Mouse (Mus musculus) intestine, embryonic 14.5 days (tissue): ENCODE measurements around the gene Tdg. TPM values are rescaled to one million over a fixed set of nuclear protein-coding genes. Genes with fewer than 3 reads are reported as not detected.

ENCODE experiments used
- ATAC-seq: fragments of 200-750 bp; cut with Nextera tagmentation; replicated peaks from 2 replicates; pipeline ENCODE4 v1.8.0; 2017; ENCODE audit warnings: low read depth, moderate number of reproducible peaks, moderate TSS enrichment, moderate library complexity; ENCODE audit not compliant: low FRiP score, low TSS enrichment
- DNase-seq: peaks from one replicate; pipeline ENCODE4 v3.0.0-alpha.2; 2018; ENCODE audit warnings: low spot score
- H3K27ac ChIP-seq: fragments of 300-500 bp; sonication (generic); 2 replicates; pipeline ENCODE4 v1.5.1; 2014; ENCODE audit warnings: low read depth, mild to moderate bottlenecking, control low read depth
- H3K27me3 ChIP-seq: fragments of 300-500 bp; sonication (generic); replicated peaks from 2 replicates; pipeline ENCODE4 v1.6.1; 2014; ENCODE audit warnings: low read length, control low read depth; ENCODE audit not compliant: control insufficient read depth, insufficient read depth
- H3K36me3 ChIP-seq: fragments of 300-500 bp; sonication (generic); 2 replicates; pipeline ENCODE4 v1.6.1; 2014; ENCODE audit warnings: low read length, control low read depth; ENCODE audit not compliant: control insufficient read depth, insufficient read depth
- H3K4me1 ChIP-seq: fragments of 300-500 bp; sonication (generic); replicated peaks from 2 replicates; pipeline ENCODE4 v1.6.1; 2014; ENCODE audit warnings: low read length, control low read depth, mixed read lengths; ENCODE audit not compliant: control insufficient read depth, insufficient read depth
- H3K4me2 ChIP-seq: fragments of 300-500 bp; sonication (generic); 2 replicates; pipeline ENCODE4 v1.6.1; 2014; ENCODE audit warnings: low read length
- H3K4me3 ChIP-seq: fragments of 300-500 bp; sonication (generic); 2 replicates; pipeline ENCODE4 v1.5.1; 2014; ENCODE audit warnings: low read depth, low read length, control low read depth, mixed read lengths
- H3K9ac ChIP-seq: fragments of 300-500 bp; sonication (generic); 2 replicates; pipeline ENCODE4 v1.6.1; 2014; ENCODE audit warnings: mild to moderate bottlenecking, low read length
- H3K9me3 ChIP-seq: fragments of 300-500 bp; sonication (generic); 2 replicates; pipeline ENCODE4 v1.6.1; 2016; ENCODE audit warnings: low read length, control low read depth; ENCODE audit not compliant: control insufficient read depth
- WGBS: fragments of 180-500 bp; shearing (Covaris S2); extraction: QIAGEN DNeasy Blood & Tissue Kit; methylation state at CpG from one replicate; pipeline ENCODE4 v1.1.7; 2014; 5-methylcytosine and 5-hydroxymethylcytosine counted together
- polyA plus RNA-seq: library from polyadenylated mRNA; unstranded; fragments of >200 nt; fragmentation: Nextera tagmentation; extraction: Ambion mirVana; gene quantifications from 2 replicates; pipeline ENCODE4 v1.2.1, GENCODE M21; 2014

The Tdg gene
- polyA plus RNA-seq, 1 experiment from 2014 or later, result 152 TPM

DNA sequence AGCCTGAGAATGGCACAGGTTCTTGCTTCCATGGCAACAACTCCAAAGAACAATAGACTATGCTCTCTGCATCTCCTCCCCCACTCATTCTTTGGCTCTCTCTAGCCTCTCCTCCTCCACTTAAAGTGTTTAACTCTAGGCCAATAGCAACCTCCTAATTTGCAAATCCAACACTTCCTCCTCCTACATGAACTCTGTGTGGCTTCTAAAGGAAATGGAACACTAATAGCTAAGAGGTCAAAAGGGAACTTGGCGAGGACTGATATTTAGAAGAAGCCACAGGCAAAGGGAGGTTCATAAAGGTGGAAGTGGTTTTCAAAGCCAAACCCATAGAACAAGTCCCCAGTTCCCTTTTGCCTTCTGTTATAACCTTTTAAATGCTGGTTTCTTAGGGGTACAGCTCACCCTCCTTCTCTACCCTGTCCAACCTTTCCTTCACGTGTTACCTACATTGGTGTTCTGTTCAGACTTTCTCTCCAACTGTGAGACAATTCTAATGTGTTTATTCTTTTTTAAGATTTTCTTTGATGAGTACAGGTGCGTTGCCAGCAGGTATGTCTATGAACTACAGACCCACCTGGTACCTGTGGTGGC lies 67.8 kb downstream of the Tdg start:
- H3K9me3 ChIP-seq, result no peaks in the 10 kb centered on the region

DNA sequence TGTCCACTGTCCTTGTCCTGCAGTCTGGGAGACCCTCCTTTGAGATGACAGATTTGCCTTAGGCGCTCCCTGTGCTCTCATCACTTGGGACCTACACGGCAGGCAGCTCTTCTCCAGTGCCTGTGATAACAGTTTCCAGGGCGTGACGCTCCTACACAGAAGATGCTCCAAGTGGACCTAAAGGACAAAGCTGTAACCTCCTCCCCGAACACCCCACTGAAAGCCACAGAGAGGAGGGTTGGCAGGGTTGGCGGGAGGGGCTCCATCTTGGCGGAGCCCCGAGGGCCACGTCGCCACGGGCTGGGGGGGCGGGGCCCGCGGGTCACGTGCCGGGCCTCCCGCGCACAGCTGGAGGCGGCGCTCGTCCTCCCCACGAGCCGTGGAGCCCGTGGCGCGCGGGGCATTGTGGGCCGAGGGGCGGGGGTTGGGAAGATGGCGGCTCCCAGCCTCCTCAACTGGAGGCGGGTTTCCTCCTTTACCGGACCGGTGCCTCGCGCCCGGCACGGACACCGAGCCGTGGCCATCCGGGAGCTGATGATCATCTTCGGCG lies 69.2 kb downstream of the Tdg start:
- Histone ChIP-seq H3K27ac (peak overlapping the region; percentile 54), H3K9me3 (no peaks in the 10 kb centered on the region), H3K9ac (peak overlapping the region; percentile 69), H3K27me3 (no peaks in the 10 kb centered on the region), H3K4me2 (peak overlapping the region; percentile 83), H3K4me1 (peaks cover 12% of the 10 kb centered on the region; the same call in 1 of the 2 replicates), H3K36me3 (peaks cover 21% of the 10 kb centered on the region), H3K4me3 (peak overlapping the region; percentile 80)
- WGBS, result 0% methylated on average over 41 of the region's 42 CpGs
- ATAC-seq, result peak; percentile 95
- DNase-seq, result peak; percentile 94

More for the DNA sequence above, 67.8 kb downstream of the Tdg start:
- no peak for DNase-seq
- WGBS, result 78% methylated on average over 3 of the region's 3 CpGs
- Histone ChIP-seq H3K4me2 (no peak overlapping the region), H3K27me3 (no peaks in the 10 kb centered on the region), H3K9ac (no peak overlapping the region), H3K4me1 (peaks cover 12% of the 10 kb centered on the region; the same call in 1 of the 2 replicates), H3K4me3 (no peak overlapping the region), H3K36me3 (peaks cover 12% of the 10 kb centered on the region), H3K27ac (no peak overlapping the region)
- ATAC-seq, result no peak

- Histone ChIP-seq H3K9ac (peak overlapping the region; percentile 69), H3K27me3 (no peaks in the 10 kb centered on the region), H3K4me3 (peak overlapping the region; percentile 80), H3K4me1 (peaks cover 12% of the 10 kb centered on the region; the same call in 1 of the 2 replicates), H3K36me3 (peaks cover 25% of the 10 kb centered on the region), H3K4me2 (peak overlapping the region; percentile 83), H3K9me3 (no peaks in the 10 kb centered on the region), H3K27ac (peak overlapping the region; percentile 54; the same call in 1 of the 2 replicates)
- 0% methylated on average over 59 of the region's 59 CpGs for WGBS
- DNase-seq (no peak), ATAC-seq (peak; percentile 76)
These were observed 69.8 kb downstream of the Tdg start for GRCm38 (mm10) chr10:82699296-82699941.

Other genes with a start within 250 kb of the Tdg start
- gene Gm1553, start 137.2 kb upstream of the Tdg start, polyA plus RNA-seq, result not detected in 2 replicates
- gene 1190007I07Rik, start 6.6 kb upstream of the Tdg start, polyA plus RNA-seq, result 65.8 and 67.6 TPM in 2 replicates
- 5.3 and 7.5 TPM in 2 replicates for gene Glt8d2, start 60.8 kb downstream of the Tdg start, polyA plus RNA-seq
- gene Hcfc2, start 66.3 kb downstream of the Tdg start, polyA plus RNA-seq, result 26.3 and 31.5 TPM in 2 replicates
- 42.8 and 42.9 TPM in 2 replicates for gene Nfyb, start 134.3 kb downstream of the Tdg start, polyA plus RNA-seq
- 124 and 128 TPM in 2 replicates for gene Txnrd1, start 204.1 kb downstream of the Tdg start, polyA plus RNA-seq
- gene Eid3, start 236.8 kb downstream of the Tdg start, polyA plus RNA-seq, result 0.31 and 0.63 TPM in 2 replicates